Mouse (Mus musculus) retina, embryonic 14.5 days (tissue): ENCODE measurements around the gene BC048403.

Experiments used
- DNase-seq: peaks from one replicate; pipeline ENCODE4 v3.0.0-alpha.2; 2015; ENCODE audit warnings: low spot score

The BC048403 gene

DNA sequence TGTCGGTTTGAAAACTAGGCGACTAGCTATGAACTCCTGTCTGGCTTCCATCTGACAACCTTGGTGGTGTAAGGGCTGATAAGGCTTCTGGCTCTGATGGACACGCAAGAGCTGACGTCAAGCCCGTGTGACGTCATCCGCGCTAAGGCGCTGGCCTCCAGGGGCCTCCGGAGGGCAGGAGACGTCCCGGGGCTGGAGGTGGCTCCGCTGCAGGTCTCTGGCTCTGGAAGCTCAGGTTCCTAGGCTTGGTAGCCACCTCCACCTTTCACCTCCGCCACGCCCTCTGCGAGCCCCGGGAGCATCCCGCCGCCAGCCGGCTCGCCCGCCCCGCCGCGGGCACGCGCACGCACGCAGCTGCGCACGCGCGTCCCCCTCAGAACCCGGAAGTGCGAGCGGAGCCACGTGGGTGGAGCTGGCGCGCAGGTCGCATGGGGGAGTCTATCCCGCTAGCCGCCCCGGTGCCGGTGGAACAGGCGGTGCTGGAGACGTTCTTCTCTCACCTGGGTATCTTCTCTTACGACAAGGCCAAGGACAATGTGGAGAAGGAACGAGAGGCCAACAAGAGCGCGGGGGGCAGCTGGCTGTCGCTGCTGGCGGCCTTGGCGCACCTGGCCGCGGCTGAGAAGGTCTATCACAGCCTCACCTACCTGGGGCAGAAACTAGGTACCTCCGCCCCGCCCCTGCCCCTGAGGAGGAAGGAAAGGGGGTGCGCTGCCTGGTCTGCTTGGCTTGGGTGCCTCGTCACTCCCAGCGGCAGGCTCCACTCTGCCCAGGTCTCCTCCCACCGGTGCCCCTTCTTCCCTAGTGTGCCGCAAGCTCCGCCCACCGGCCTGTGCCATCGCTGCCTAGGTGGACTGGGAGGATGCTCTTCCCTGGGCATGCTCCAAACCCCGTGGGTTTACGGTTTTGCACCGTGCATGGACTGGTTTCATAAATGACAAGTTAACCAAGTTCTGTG is at the start of gene BC048403:
Gene BC048403 (plus strand): TSS at position 390 of the 958 bp plus-strand sequence.
- peak; percentile 84 for DNase-seq

- DNase-seq = no peak
Observed at GRCm38 (mm10) chr10:121692944-121693579, 46.7 kb upstream of the BC048403 start.

DNA sequence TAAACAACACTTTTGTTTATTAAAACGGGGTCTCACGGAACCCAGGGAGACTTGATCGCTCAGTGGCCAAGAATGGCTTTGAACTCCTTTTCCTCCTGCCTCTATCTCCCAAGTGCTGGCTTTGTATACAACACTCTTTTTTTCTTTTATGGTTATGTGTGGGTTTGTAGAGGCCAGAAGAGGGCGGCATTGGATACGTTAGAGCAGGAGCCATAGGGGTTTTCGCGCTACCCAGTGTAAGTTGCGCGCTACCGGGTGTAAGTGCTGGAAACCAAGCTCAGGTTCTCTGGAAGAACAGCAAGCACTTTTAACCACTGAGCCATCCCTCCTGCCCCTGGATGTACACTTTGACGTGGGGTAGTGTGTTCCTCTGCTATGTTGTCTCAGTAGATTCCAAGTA is 45.2 kb upstream of the BC048403 start:
- DNase-seq = no peak

DNA sequence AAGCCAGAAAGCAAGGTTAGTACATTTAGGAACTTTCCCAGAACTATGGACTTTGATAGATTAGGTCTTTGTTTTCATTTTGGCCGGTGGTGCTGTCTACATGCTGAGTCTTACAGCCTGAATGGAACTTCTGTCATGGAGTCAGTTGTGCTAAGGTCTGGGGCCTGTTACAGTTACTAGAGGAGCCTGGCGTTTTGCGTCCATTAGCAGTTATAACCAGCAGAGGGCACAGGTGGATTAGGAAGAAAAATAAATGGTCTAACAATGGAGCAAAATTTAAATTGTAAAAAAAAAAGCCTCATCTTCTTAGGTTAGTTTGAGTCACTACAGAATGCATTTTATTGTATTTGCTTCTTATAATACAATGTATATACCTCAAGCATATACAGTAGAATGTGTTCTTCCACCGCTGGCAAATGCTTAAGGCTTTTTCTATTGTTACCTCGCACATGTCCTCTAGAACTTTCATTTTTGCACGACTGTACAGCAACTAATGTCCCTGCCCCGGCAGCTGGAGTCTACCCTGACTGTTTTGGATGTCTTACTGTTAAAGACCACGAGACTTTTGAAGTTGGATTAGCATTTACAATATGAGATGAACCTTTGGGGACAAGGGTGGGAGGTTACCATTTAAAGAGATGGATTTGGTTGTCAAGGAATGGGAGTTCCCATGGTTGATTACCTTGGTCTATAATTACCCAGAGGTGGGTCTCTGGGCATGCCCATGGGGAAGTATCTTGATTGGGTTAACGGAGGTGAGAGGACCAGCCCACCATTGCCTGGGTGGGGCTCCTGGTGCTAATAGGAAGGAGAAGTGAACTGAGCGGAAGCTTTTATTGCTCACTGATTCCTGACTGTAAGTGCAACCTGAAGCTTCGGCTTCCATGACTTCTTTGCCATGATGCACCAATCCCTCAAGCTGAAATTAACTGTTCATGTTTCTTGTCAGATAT is 38.2 kb upstream of the BC048403 start:
- DNase-seq = peak; percentile 79

- DNase-seq = no peak
Observed at GRCm38 (mm10) chr10:121703619-121704018, 36.1 kb upstream of the BC048403 start.

DNA sequence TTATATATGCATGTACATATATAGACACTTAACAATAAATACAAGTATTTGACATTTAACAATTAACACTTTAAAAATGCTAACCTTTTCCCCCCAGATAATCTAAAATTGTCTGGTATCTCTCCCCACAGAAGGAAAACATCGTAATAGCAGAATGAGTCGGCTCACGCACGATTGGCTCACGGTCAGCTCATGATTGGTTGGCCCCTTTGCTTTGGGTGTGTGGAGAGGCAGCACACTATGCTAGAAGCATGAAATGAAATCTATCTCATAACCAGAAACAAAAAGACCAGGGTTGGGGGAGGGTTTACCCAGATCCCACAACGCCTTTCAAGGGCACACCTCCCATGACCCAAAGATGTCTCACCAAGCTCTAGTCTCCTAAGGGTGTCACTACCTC is 34.9 kb upstream of the BC048403 start:
- no peak for DNase-seq

GRCm38 (mm10) chr10:121705399-121706163 is 34.2 kb upstream of the BC048403 start:
- DNase-seq = no peak

GRCm38 (mm10) chr10:121716862-121717261 is 22.9 kb upstream of the BC048403 start:
- no peak for DNase-seq

- DNase-seq = no peak
Observed at GRCm38 (mm10) chr10:121718896-121719585, 20.7 kb upstream of the BC048403 start.

DNA sequence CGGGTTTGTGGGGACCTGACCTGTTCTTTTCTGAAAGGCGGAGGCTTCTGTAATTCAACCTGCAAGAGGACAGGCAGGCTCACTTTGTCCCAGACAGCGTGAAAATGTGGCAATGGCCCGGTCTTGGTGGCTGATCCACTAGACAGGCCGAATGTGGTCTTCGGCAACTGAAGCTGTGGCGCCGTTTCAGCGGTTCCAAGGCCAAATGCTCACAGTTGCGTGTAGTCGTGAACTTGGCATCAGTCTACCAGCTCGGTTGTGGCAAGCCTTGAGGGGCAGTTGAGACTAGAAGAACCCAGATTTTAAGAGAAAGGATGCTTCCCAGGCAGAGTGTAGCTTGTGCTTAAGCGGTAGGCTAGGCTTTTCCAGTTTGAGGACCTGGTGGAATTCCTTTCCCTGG is 19.0 kb upstream of the BC048403 start:
- no peak for DNase-seq

GRCm38 (mm10) chr10:121726505-121726904 is 13.2 kb upstream of the BC048403 start:
- DNase-seq = no peak

DNA sequence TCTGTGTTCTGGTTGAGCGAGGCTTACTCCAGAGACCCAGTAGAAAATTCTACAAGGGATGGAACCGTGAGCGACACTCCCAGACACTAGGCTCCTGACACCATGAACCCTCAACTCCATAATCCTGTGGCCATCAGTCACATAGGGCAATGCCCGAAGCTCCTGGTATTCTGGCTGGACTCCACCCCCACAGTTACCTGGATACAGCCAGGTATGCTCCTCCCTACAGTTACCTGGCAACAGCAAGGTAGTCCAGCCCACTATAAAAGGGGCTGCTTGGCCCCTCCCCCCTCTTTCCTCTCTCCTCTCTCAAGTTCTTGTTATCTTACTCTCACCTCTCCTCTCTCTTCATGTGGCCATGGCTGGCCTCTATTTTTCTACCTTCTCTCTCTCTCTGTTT is 12.6 kb upstream of the BC048403 start:
- no peak for DNase-seq

GRCm38 (mm10) chr10:121728226-121728625 is 11.5 kb upstream of the BC048403 start:
- DNase-seq = no peak

DNA sequence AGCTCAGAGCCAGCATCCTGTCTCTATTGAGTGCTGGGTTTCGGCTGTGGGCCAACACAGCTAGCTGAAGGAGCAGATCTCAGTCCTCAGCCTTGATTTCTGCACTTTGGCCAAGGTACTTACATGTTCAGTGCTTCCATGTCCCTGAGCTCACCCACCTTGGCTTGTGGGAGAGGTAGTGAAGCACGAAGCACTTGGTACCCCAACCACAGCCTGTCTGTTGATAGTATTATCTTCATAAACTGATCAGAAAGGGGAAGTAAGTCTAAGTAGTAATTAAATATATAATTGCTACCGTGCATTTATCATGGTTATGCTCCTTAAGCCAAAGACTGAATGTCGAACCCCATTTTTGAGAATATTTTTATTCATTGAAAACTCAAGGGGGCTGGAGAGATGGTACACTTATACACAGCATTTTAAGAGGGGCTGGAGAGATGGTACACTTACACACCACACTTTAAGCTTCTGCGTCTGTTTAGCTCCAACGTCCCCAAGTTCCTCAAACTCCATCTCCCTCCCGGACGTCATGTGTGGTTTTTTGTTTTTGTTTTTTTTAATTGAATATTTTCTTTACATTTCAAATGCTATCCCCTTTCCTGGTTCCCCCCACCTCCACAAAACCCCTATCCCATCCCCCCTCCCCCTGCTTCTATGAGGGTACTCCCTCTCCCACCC is 8.6 kb upstream of the BC048403 start:
- DNase-seq = no peak

DNA sequence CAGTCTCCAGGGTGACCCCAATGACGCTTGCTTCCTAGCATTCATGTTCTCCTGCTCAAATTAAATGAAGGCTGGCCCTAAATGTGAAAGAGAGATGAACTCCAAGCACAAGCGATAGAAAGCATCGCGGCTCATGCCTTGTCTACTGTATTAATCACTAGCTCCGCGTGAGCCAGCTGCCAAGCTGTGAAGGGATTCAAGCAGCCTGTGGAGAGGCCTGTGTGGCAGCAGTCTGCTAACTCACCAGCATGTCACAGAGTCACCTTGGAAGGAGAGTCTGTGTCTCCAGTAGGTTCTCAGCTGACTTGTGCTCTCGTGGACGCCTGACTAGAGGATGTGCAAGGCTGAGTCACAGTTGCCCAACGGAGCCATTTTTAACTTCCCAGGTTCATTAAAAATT is 7.2 kb upstream of the BC048403 start:
- DNase-seq = no peak

DNA sequence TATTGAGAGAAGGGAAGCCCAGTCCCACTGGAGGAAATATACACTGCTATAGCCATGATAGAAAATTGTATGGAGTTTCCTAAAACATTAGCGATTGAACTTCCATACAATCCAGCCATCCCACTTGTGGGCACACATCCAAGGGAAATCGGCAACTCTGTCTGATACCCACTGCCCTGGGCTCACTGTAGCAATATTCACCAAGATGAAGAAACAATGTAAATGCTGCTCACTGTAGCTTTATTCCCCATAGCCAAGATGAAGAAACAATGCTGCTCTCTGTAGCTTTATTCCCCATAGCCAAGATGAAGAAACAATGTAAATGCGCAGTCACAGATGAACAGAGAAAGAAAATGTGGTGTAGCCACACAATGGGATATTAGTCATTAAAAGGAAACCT is 2.5 kb upstream of the BC048403 start:
- DNase-seq = no peak

GRCm38 (mm10) chr10:121742336-121742735 is 2.6 kb downstream of the BC048403 start:
- no peak for DNase-seq

- DNase-seq = no peak
Observed at GRCm38 (mm10) chr10:121750175-121750574, 10.4 kb downstream of the BC048403 start.

DNA sequence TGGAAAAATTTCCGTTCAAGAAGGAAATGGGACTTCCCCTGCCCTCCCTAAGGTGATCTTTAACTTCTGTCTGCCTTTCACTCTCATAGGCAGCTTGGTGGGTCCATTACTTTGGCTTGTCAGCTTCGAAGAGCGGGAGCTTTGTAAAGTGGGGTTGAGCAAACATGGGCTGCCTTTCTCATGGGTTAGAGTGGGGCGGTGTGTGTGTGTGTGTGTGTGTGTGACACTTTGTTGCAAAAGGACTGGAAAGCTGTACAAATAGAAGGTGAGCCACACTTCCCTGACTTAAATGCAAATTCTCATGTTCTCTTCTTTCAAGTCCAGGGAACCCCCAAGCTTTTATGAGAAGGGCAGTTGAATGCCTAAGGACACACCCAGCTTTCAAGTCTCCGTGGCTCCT is 14.5 kb downstream of the BC048403 start:
- DNase-seq = no peak

DNA sequence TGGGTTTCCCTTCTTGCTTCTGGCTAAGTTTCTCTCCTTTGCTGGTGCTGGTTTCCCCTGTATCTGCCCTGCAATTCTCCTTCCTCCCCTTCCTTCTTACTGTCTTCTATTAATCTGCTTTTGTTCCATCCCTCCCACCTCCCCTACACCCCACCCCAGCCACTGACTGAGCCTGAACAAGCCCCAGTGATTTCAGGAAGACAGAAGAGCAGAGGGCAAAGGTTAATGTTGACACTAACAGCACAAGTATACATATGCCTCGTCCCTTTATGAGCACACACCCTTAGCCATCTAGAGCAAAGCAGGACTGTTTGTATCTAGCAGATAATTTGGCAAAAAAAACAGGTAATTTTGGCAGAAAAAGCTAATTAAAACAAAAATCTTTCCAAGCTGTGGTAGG is 16.1 kb downstream of the BC048403 start:
- no peak for DNase-seq
